Mouse (Mus musculus) midbrain, postnatal 0 days (tissue): Measurements from ENCODE around the gene Rabgef1. TPM values are rescaled to one million over a fixed set of nuclear protein-coding genes. Genes with fewer than 3 reads are reported as not detected.

Experiments
- ATAC-seq: fragments of 200-750 bp; cut with Nextera tagmentation; 2 replicates; pipeline ENCODE4 v1.8.0; 2017; ENCODE audit warnings: moderate number of reproducible peaks, mild to moderate bottlenecking, moderate TSS enrichment, moderate library complexity; ENCODE audit not compliant: low FRiP score
- DNase-seq: peaks from one replicate; pipeline ENCODE4 v3.0.0-alpha.2; 2015; ENCODE audit warnings: low spot score
- H3K27ac ChIP-seq: fragments of 300-500 bp; sonication (generic); 2 replicates; pipeline ENCODE4 v1.5.1; 2014; ENCODE audit warnings: low read depth, mild to moderate bottlenecking, low read length, mixed read lengths
- H3K27me3 ChIP-seq: fragments of 300-500 bp; sonication (generic); 2 replicates; pipeline ENCODE4 v1.6.1; 2014; ENCODE audit warnings: low read length, control low read depth, mixed read lengths; ENCODE audit not compliant: insufficient read depth
- H3K36me3 ChIP-seq: fragments of 300-500 bp; sonication (generic); 2 replicates; pipeline ENCODE4 v1.6.1; 2014; ENCODE audit warnings: low read length, control low read depth, mixed read lengths; ENCODE audit not compliant: insufficient read depth
- H3K4me1 ChIP-seq: fragments of 300-500 bp; sonication (generic); 2 replicates; pipeline ENCODE4 v1.6.1; 2014; ENCODE audit warnings: mild to moderate bottlenecking, control low read depth, antibody characterized with exemption, low read length, mixed read lengths; ENCODE audit not compliant: insufficient read depth
- H3K4me2 ChIP-seq: fragments of 300-500 bp; sonication (generic); 2 replicates; pipeline ENCODE4 v1.6.1; 2014; ENCODE audit warnings: low read depth, mild to moderate bottlenecking, low read length, mixed read lengths; ENCODE audit not compliant: poor library complexity, severe bottlenecking
- H3K4me3 ChIP-seq: fragments of 300-500 bp; sonication (generic); 2 replicates; pipeline ENCODE4 v1.5.1; 2014; ENCODE audit warnings: low read depth, mild to moderate bottlenecking, low read length, moderate library complexity
- H3K9ac ChIP-seq: fragments of 300-500 bp; sonication (generic); replicated peaks from 2 replicates; pipeline ENCODE4 v1.6.1; 2014; ENCODE audit warnings: mild to moderate bottlenecking, low read length, moderate library complexity, mixed read lengths; ENCODE audit not compliant: poor library complexity, severe bottlenecking
- H3K9me3 ChIP-seq: fragments of 300-500 bp; sonication (generic); 2 replicates; pipeline ENCODE4 v1.6.1; 2016; ENCODE audit warnings: low read length, control low read depth
- CTCF ChIP-seq: IDR thresholded peaks from 2 replicates; pipeline ENCODE4 v1.5.1; 2016; ENCODE audit warnings: antibody characterized with exemption, mild to moderate bottlenecking
- WGBS: fragments of 180-500 bp; shearing (Covaris S2); extraction: QIAGEN DNeasy Blood & Tissue Kit; methylation state at CpG from one replicate; pipeline ENCODE4 v1.1.7; 2014; 5-methylcytosine and 5-hydroxymethylcytosine counted together
- polyA plus RNA-seq: library from polyadenylated mRNA; unstranded; fragments of >200 nt; fragmentation: Nextera tagmentation; extraction: Ambion mirVana; gene quantifications from 2 replicates; pipeline ENCODE4 v1.2.1, GENCODE M21; 2015
- total RNA-seq: library from RNA; depleted of rRNA; stranded (reverse); fragments of >200 nt; gene quantifications from 2 replicates; pipeline ENCODE4 v1.2.3, GENCODE M21; 2014

Rabgef1 gene
- total and polyA plus RNA-seq, 2 experiments from 2014 or later = 24.2 to 31.3 TPM

- peak overlapping the region; percentile 74 for H3K4me2 ChIP-seq
- H3K27me3 ChIP-seq = no peaks in the 10 kb centered on the region
- no peaks in the 10 kb centered on the region for H3K9me3 ChIP-seq
- WGBS = under 1% methylated on average over 87 of the region's 88 CpGs
- H3K4me3 ChIP-seq = peak overlapping the region; percentile 98
- peaks cover 14% of the 10 kb centered on the region for H3K4me1 ChIP-seq
- ATAC-seq = peak; percentile 86
- H3K9ac ChIP-seq = peak overlapping the region; percentile 95
- H3K27ac ChIP-seq = peak overlapping the region; percentile 82
- peak; percentile 67 for TF ChIP-seq CTCF
- peak; percentile 92 for DNase-seq
- no peaks in the 10 kb centered on the region for H3K36me3 ChIP-seq
Measured at GRCm38 (mm10) chr5:130222146-130223004, 50.8 kb downstream of the Rabgef1 start.

- no peak overlapping the region for H3K9ac ChIP-seq
- H3K9me3 ChIP-seq = no peaks in the 10 kb centered on the region
- H3K4me2 ChIP-seq = no peak overlapping the region
- no peak for ATAC-seq
- 98% methylated on average over 3 of the region's 3 CpGs for WGBS
- H3K27me3 ChIP-seq = no peaks in the 10 kb centered on the region
- peaks cover 10% of the 10 kb centered on the region for H3K4me1 ChIP-seq
- H3K36me3 ChIP-seq = peaks cover 16% of the 10 kb centered on the region; the same call in 1 of the 2 replicates
- TF ChIP-seq CTCF = no peak
- no peak overlapping the region for H3K4me3 ChIP-seq
- H3K27ac ChIP-seq = no peak overlapping the region
- no peak for DNase-seq
Measured at GRCm38 (mm10) chr5:130226790-130227189, 55.2 kb downstream of the Rabgef1 start.

GRCm38 (mm10) chr5:130228120-130228519 is 56.5 kb downstream of the Rabgef1 start:
- H3K4me3 ChIP-seq = no peak overlapping the region
- no peak for ATAC-seq
- H3K9me3 ChIP-seq = no peaks in the 10 kb centered on the region
- no peak overlapping the region for H3K27ac ChIP-seq
- TF ChIP-seq CTCF = no peak
- no peak overlapping the region for H3K4me2 ChIP-seq
- 86% methylated on average over 4 of the region's 4 CpGs for WGBS
- H3K36me3 ChIP-seq = peaks cover 29% of the 10 kb centered on the region
- no peaks in the 10 kb centered on the region for H3K27me3 ChIP-seq
- H3K9ac ChIP-seq = no peak overlapping the region
- peaks cover 8% of the 10 kb centered on the region for H3K4me1 ChIP-seq
- DNase-seq = no peak

GRCm38 (mm10) chr5:130236302-130236701 is 64.7 kb downstream of the Rabgef1 start:
- ATAC-seq (no peak), DNase-seq (no peak)
- no peak overlapping the region for H3K27ac ChIP-seq
- no peak overlapping the region for H3K9ac ChIP-seq
- no peaks in the 10 kb centered on the region for H3K27me3 ChIP-seq
- no peak overlapping the region for H3K4me2 ChIP-seq
- peaks cover 72% of the 10 kb centered on the region for H3K36me3 ChIP-seq
- H3K4me1 ChIP-seq = no peaks in the 10 kb centered on the region
- WGBS = 95% methylated on average over 8 of the region's 8 CpGs
- TF ChIP-seq CTCF = no peak
- H3K9me3 ChIP-seq = no peaks in the 10 kb centered on the region
- no peak overlapping the region for H3K4me3 ChIP-seq

GRCm38 (mm10) chr5:130239236-130239635 is 67.6 kb downstream of the Rabgef1 start:
- ATAC-seq (no peak), DNase-seq (no peak)
- Histone ChIP-seq H3K36me3 (peaks cover 58% of the 10 kb centered on the region), H3K9ac (no peak overlapping the region), H3K4me3 (no peak overlapping the region), H3K27ac (no peak overlapping the region), H3K27me3 (no peaks in the 10 kb centered on the region), H3K9me3 (no peaks in the 10 kb centered on the region), H3K4me2 (no peak overlapping the region), H3K4me1 (no peaks in the 10 kb centered on the region)
- TF ChIP-seq CTCF = no peak
- 92% methylated on average over 7 of the region's 7 CpGs for WGBS

- Histone ChIP-seq H3K9me3 (no peaks in the 10 kb centered on the region), H3K27ac (no peak overlapping the region), H3K4me2 (no peak overlapping the region), H3K4me3 (no peak overlapping the region), H3K9ac (no peak overlapping the region), H3K27me3 (no peaks in the 10 kb centered on the region), H3K36me3 (peaks cover 59% of the 10 kb centered on the region), H3K4me1 (no peaks in the 10 kb centered on the region)
- 98% methylated on average over 2 of the region's 2 CpGs for WGBS
- DNase-seq (no peak), ATAC-seq (no peak)
- no peak for TF ChIP-seq CTCF
Measured at GRCm38 (mm10) chr5:130239856-130240255, 68.3 kb downstream of the Rabgef1 start.
